Mouse (Mus musculus): ENCODE results near the gene Baz1a.

Baz1a gene

DNA sequence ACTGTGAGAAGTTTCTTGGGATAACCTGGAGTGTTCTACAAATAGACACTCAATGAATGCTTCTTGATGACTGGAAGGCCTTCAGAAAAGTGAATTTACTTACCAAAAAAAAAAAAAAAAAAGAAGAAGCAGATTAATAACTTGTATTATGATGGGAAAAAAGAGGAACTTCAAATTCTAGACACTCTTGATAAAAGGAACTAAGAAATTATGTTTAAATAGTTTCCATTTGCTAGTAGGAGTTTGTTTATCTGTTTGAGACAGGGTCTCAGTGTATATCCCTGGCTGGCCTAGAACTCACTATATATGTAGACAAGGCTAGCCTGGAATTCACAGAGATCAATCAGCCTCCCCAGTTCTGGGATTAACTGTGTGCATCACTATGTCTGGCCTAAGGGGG lies 169.7 kb downstream of the Baz1a start:
- DNase-seq, result no peak
